25 mouse cellular contexts compared by ENCODE assay signal in genomic region chr15:99850265-99850664, GRCm38 (mm10).
"Had no signal": no experiment of that assay in that cellular context is flagged by ENCODE, and none has a peak within 500 bp of the region (broad histone marks: within the 10 kb centered on the region; RNA-seq: fewer than 3 reads in every experiment).

No protein-coding gene starts in this region.

- H3K9ac ChIP-seq: heart, embryonic 13.5 days; heart, embryonic 15.5 days; hindbrain, embryonic 14.5 days; kidney, embryonic 15.5 days; limb, embryonic 13.5 days; limb, embryonic 15.5 days; liver, embryonic 12.5 days; liver, embryonic 14.5 days had no signal

- H3K4me2 ChIP-seq: heart, embryonic 11.5 days; heart, embryonic 13.5 days; heart, embryonic 15.5 days; hindbrain, embryonic 14.5 days; kidney, embryonic 15.5 days; limb, embryonic 13.5 days; limb, embryonic 15.5 days; liver, embryonic 12.5 days had no signal

- H3K4me3 ChIP-seq: gastrocnemius, adult 2 months; heart, embryonic 13.5 days; heart, embryonic 15.5 days; kidney, embryonic 15.5 days; limb, embryonic 13.5 days; limb, embryonic 15.5 days; liver, embryonic 12.5 days had no signal

- H3K27me3 ChIP-seq: heart, embryonic 13.5 days; heart, embryonic 15.5 days; kidney, embryonic 15.5 days; limb, embryonic 13.5 days; limb, embryonic 15.5 days; liver, embryonic 12.5 days had no signal

- H3K27ac ChIP-seq: gastrocnemius, adult 2 months; heart, embryonic 13.5 days; heart, embryonic 15.5 days; hindbrain, embryonic 14.5 days; hindbrain, postnatal 0 days; kidney, embryonic 15.5 days; kidney, postnatal 0 days; limb, embryonic 13.5 days; limb, embryonic 15.5 days; liver, embryonic 12.5 days; liver, embryonic 14.5 days had no signal

- ATAC-seq: hindbrain, postnatal 0 days; liver, embryonic 12.5 days had no signal

- H3K36me3 ChIP-seq: heart, embryonic 13.5 days; heart, embryonic 15.5 days; kidney, embryonic 15.5 days; limb, embryonic 13.5 days; limb, embryonic 15.5 days; liver, embryonic 12.5 days had no signal

- DNase-seq: gastrocnemius, adult 2 months; gastrocnemius, postnatal 10 days; gastrocnemius, postnatal 25 days; heart, adult 18-20 months; heart, postnatal 14 days; heart, postnatal 36 days; kidney, adult 11 months; kidney, adult 2 months; kidney, adult 9 months; kidney, postnatal 14 days; kidney, postnatal 36 days; layer of hippocampus, adult 9-11 months; layer of hippocampus, postnatal 36 days; left cerebral cortex, postnatal 4 days had no signal

- H3K9me3 ChIP-seq: heart, embryonic 13.5 days; heart, embryonic 15.5 days; kidney, embryonic 15.5 days; limb, embryonic 13.5 days; limb, embryonic 15.5 days; liver, embryonic 12.5 days had no signal
